Mouse (Mus musculus) stomach, postnatal 0 days (tissue): Measurements from ENCODE around the gene Cdc42bpa. TPM values are rescaled to one million over a fixed set of nuclear protein-coding genes. Genes with fewer than 3 reads are reported as not detected.

ENCODE experiments used
- ATAC-seq: fragments of 200-750 bp; cut with Nextera tagmentation; 2 replicates; pipeline ENCODE4 v1.8.0; 2017; ENCODE audit not compliant: low FRiP score, low TSS enrichment
- DNase-seq: peaks from one replicate; pipeline ENCODE4 v3.0.0-alpha.2; 2016; ENCODE audit warnings: low spot score
- H3K27ac ChIP-seq: fragments of 300-500 bp; sonication (generic); replicated peaks from 2 replicates; pipeline ENCODE4 v1.5.1; 2014; ENCODE audit warnings: mild to moderate bottlenecking, control low read depth
- H3K27me3 ChIP-seq: fragments of 300-500 bp; sonication (generic); 2 replicates; pipeline ENCODE4 v1.6.1; 2014; ENCODE audit warnings: low read length; ENCODE audit not compliant: control insufficient read depth, insufficient read depth
- H3K36me3 ChIP-seq: fragments of 300-500 bp; sonication (generic); 2 replicates; pipeline ENCODE4 v1.6.1; 2014; ENCODE audit warnings: low read length, mixed read lengths; ENCODE audit not compliant: control insufficient read depth, insufficient read depth
- H3K4me1 ChIP-seq: fragments of 300-500 bp; sonication (generic); replicated peaks from 2 replicates; pipeline ENCODE4 v1.6.1; 2014; ENCODE audit warnings: antibody characterized with exemption; ENCODE audit not compliant: control insufficient read depth, insufficient read depth
- H3K4me2 ChIP-seq: fragments of 300-500 bp; sonication (generic); replicated peaks from 2 replicates; pipeline ENCODE4 v1.6.1; 2014; ENCODE audit warnings: low read depth, mild to moderate bottlenecking, control low read depth, moderate library complexity
- H3K4me3 ChIP-seq: fragments of 300-500 bp; sonication (generic); 2 replicates; pipeline ENCODE4 v1.5.1; 2014; ENCODE audit warnings: low read depth, low read length, control low read depth
- H3K9ac ChIP-seq: fragments of 300-500 bp; sonication (generic); 2 replicates; pipeline ENCODE4 v1.6.1; 2014; ENCODE audit warnings: mild to moderate bottlenecking, low read length, control low read depth, mixed read lengths
- H3K9me3 ChIP-seq: fragments of 300-500 bp; sonication (generic); 2 replicates; pipeline ENCODE4 v1.6.1; 2016; ENCODE audit warnings: low read length; ENCODE audit not compliant: control insufficient read depth
- CTCF ChIP-seq: IDR thresholded peaks from 2 replicates; pipeline ENCODE4 v1.5.1; 2016; ENCODE audit warnings: antibody characterized with exemption, low read depth, mild to moderate bottlenecking, moderate library complexity
- EP300 ChIP-seq: optimal IDR thresholded peaks from 2 replicates; pipeline ENCODE3; 2016; ENCODE audit warnings: antibody characterized with exemption
- WGBS: fragments of 180-500 bp; shearing (Covaris S2); extraction: QIAGEN DNeasy Blood & Tissue Kit; methylation state at CpG from one replicate; pipeline ENCODE4 v1.1.7; 2014; 5-methylcytosine and 5-hydroxymethylcytosine counted together
- polyA plus RNA-seq: library from polyadenylated mRNA; unstranded; fragments of >200 nt; fragmentation: Nextera tagmentation; extraction: Ambion mirVana; gene quantifications from 2 replicates; pipeline ENCODE4 v1.2.1, GENCODE M21; 2015

Gene Cdc42bpa
- polyA plus RNA-seq, 1 experiment from 2014 or later: 8.0 TPM

GRCm38 (mm10) chr1:180158648-180159047, 198.4 kb downstream of the Cdc42bpa start:
- ATAC-seq: peak; percentile 29; the same call in 1 of the 2 replicates
- no peak overlapping the region for H3K9ac ChIP-seq
- H3K36me3 ChIP-seq: no peaks in the 10 kb centered on the region
- TF ChIP-seq CTCF (no peak), EP300 (no peak)
- no peaks in the 10 kb centered on the region for H3K4me1 ChIP-seq
- no peak overlapping the region for H3K27ac ChIP-seq
- DNase-seq: no peak
- no peak overlapping the region for H3K4me3 ChIP-seq
- H3K9me3 ChIP-seq: no peaks in the 10 kb centered on the region
- no peaks in the 10 kb centered on the region for H3K27me3 ChIP-seq
- WGBS: 59% methylated on average over 2 of the region's 2 CpGs
- no peak overlapping the region for H3K4me2 ChIP-seq

GRCm38 (mm10) chr1:180160545-180160944, 200.3 kb downstream of the Cdc42bpa start:
- ATAC-seq (no peak), DNase-seq (no peak)
- Histone ChIP-seq H3K4me2 (no peak overlapping the region), H3K9ac (no peak overlapping the region), H3K4me3 (no peak overlapping the region), H3K27me3 (no peaks in the 10 kb centered on the region), H3K9me3 (no peaks in the 10 kb centered on the region), H3K4me1 (no peaks in the 10 kb centered on the region), H3K36me3 (no peaks in the 10 kb centered on the region; the same call in 1 of the 2 replicates), H3K27ac (no peak overlapping the region)
- TF ChIP-seq CTCF (no peak), EP300 (no peak)
- WGBS: 69% methylated on average over 2 of the region's 2 CpGs

GRCm38 (mm10) chr1:180161160-180161559, 200.9 kb downstream of the Cdc42bpa start:
- no peaks in the 10 kb centered on the region; the same call in 1 of the 2 replicates for H3K36me3 ChIP-seq
- no peaks in the 10 kb centered on the region for H3K9me3 ChIP-seq
- no peaks in the 10 kb centered on the region for H3K27me3 ChIP-seq
- ATAC-seq: no peak
- no peaks in the 10 kb centered on the region for H3K4me1 ChIP-seq
- peak; percentile 9 for DNase-seq
- no peak overlapping the region for H3K27ac ChIP-seq
- H3K4me2 ChIP-seq: no peak overlapping the region
- no peak overlapping the region for H3K4me3 ChIP-seq
- WGBS: 84% methylated on average over 3 of the region's 3 CpGs
- TF ChIP-seq CTCF (no peak), EP300 (no peak)
- no peak overlapping the region for H3K9ac ChIP-seq

- TF ChIP-seq EP300 (no peak), CTCF (no peak)
- no peak overlapping the region for H3K9ac ChIP-seq
- H3K4me3 ChIP-seq: no peak overlapping the region
- H3K4me2 ChIP-seq: no peak overlapping the region
- peaks cover 3% of the 10 kb centered on the region; the same call in 1 of the 2 replicates for H3K36me3 ChIP-seq
- H3K4me1 ChIP-seq: no peaks in the 10 kb centered on the region
- no peak overlapping the region for H3K27ac ChIP-seq
- no peaks in the 10 kb centered on the region for H3K27me3 ChIP-seq
- ATAC-seq (no peak), DNase-seq (peak; percentile 10)
- WGBS: 86% methylated on average over 20 of the region's 20 CpGs
- no peaks in the 10 kb centered on the region for H3K9me3 ChIP-seq
These were observed 201.5 kb downstream of the Cdc42bpa start for GRCm38 (mm10) chr1:180161566-180162355.

GRCm38 (mm10) chr1:180162986-180163385, 202.7 kb downstream of the Cdc42bpa start:
- TF ChIP-seq EP300 (no peak), CTCF (no peak)
- H3K36me3 ChIP-seq: peaks cover 5% of the 10 kb centered on the region; the same call in 1 of the 2 replicates

GRCm38 (mm10) chr1:180166533-180166932, 206.3 kb downstream of the Cdc42bpa start:
- WGBS: 83% methylated on average over 5 of the region's 5 CpGs
- no peak for ATAC-seq
- H3K9me3 ChIP-seq: no peaks in the 10 kb centered on the region

More at GRCm38 (mm10) chr1:180162986-180163385, 202.7 kb downstream of the Cdc42bpa start:
- DNase-seq (no peak), ATAC-seq (no peak)
- H3K9me3 ChIP-seq: no peaks in the 10 kb centered on the region
- 84% methylated on average over 7 of the region's 7 CpGs for WGBS
- H3K4me1 ChIP-seq: no peaks in the 10 kb centered on the region
- no peak overlapping the region for H3K27ac ChIP-seq
- no peaks in the 10 kb centered on the region for H3K27me3 ChIP-seq
- no peak overlapping the region for H3K4me2 ChIP-seq
- H3K9ac ChIP-seq: no peak overlapping the region
- no peak overlapping the region for H3K4me3 ChIP-seq

More at GRCm38 (mm10) chr1:180166533-180166932, 206.3 kb downstream of the Cdc42bpa start:
- no peaks in the 10 kb centered on the region for H3K4me1 ChIP-seq
- TF ChIP-seq CTCF (peak; percentile 41), EP300 (no peak)
- H3K4me2 ChIP-seq: no peak overlapping the region
- no peaks in the 10 kb centered on the region for H3K27me3 ChIP-seq
- H3K36me3 ChIP-seq: peaks cover 5% of the 10 kb centered on the region; the same call in 1 of the 2 replicates
- H3K27ac ChIP-seq: no peak overlapping the region
- H3K4me3 ChIP-seq: no peak overlapping the region
- DNase-seq: no peak
- no peak overlapping the region for H3K9ac ChIP-seq
